Comparison of ENCODE assay signal across 11 mouse cellular contexts in the genomic region with DNA sequence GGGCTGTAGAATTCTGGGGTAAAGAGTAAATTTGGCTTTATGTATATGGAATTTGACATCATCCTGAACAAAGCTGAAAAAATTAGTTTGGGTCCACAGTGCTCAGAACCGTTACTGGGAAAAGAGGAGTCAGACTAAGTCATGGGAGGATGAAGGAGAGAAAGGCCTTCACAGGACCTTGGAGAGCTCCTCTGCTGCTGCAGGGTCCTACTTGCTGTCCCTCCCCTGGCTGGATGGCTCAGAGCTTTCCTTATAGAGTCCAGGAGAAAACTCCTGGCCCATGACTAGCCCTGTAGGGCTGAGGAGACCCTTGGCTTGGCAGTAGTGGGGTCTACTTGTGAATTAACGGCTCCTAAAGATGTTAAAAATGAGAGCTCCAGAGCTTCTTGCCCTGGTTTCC. TPM values are rescaled to one million over a fixed set of nuclear protein-coding genes. Genes with fewer than 3 reads are reported as not detected.
DNase-seq lines count a peak whose midpoint lies in the region; ATAC-seq and TF ChIP-seq lines count a peak whose summit lies in the region.
"Had no signal": no experiment of that assay in that cellular context is flagged by ENCODE, and none has a peak within 500 bp of the region (broad histone marks: within the 10 kb centered on the region; RNA-seq: fewer than 3 reads in every experiment).

No protein-coding gene starts in this region.

- H3K4me3 ChIP-seq in kidney, embryonic 15.5 days (replicated peaks): no peak overlapping the region
- no peak overlapping the region for H3K4me3 ChIP-seq in kidney, adult 2 months (ENCODE audit: insufficient read depth, low read depth, low read length)
- no peak overlapping the region for H3K4me3 ChIP-seq in MEL (ENCODE audit: control insufficient read depth in 1 of 2, insufficient read depth in 1 of 2, low read depth in 2 of 2, low read length in 2 of 2)
- no peak overlapping the region for H3K4me3 ChIP-seq in liver, embryonic 12.5 days
- H3K4me3 ChIP-seq: hindbrain, embryonic 13.5 days; liver, embryonic 13.5 days; neural tube, embryonic 12.5 days had no signal

- TF ChIP-seq EP300 in MEL (IDR thresholded peaks at IDR 0.05; ENCODE audit: low read depth in 1 of 2, low read length in 2 of 2): no peak

- H3K27ac ChIP-seq in kidney, embryonic 15.5 days: no peak overlapping the region
- no peak overlapping the region for H3K27ac ChIP-seq in kidney, adult 2 months (ENCODE audit: insufficient read depth, low read depth, low read length)
- H3K27ac ChIP-seq in MEL (ENCODE audit: control insufficient read depth, low read depth, low read length): no peak overlapping the region
- H3K27ac ChIP-seq in liver, embryonic 12.5 days: no peak overlapping the region
- H3K27ac ChIP-seq: hindbrain, embryonic 13.5 days; liver, embryonic 13.5 days; neural tube, embryonic 12.5 days had no signal

- peaks cover 4% of the 10 kb centered on the region; the same call in 1 of the 2 replicates for H3K4me1 ChIP-seq in kidney, embryonic 15.5 days
- no peaks in the 10 kb centered on the region for H3K4me1 ChIP-seq in kidney, adult 2 months (ENCODE audit: control insufficient read depth, insufficient read depth, low read length)
- peaks cover 0 to 9% of the 10 kb centered on the region in 2 experiments; a peak in 1 of 4 replicates for H3K4me1 ChIP-seq in MEL (ENCODE audit: control insufficient read depth in 1 of 2, insufficient read depth in 2 of 2, low read length in 2 of 2)
- no peaks in the 10 kb centered on the region for H3K4me1 ChIP-seq in liver, embryonic 12.5 days
- H3K4me1 ChIP-seq: liver, embryonic 13.5 days had no signal

- no peaks in the 10 kb centered on the region for H3K9me3 ChIP-seq in kidney, embryonic 15.5 days (replicated peaks)
- H3K9me3 ChIP-seq in MEL (replicated peaks; ENCODE audit: insufficient read depth, low read length): no peaks in the 10 kb centered on the region
- no peaks in the 10 kb centered on the region for H3K9me3 ChIP-seq in liver, embryonic 12.5 days (replicated peaks)
- H3K9me3 ChIP-seq: hindbrain, embryonic 13.5 days; liver, embryonic 13.5 days; neural tube, embryonic 12.5 days had no signal

- H3K36me3 ChIP-seq in kidney, embryonic 15.5 days: no peaks in the 10 kb centered on the region
- no peaks in the 10 kb centered on the region for H3K36me3 ChIP-seq in kidney, adult 2 months (ENCODE audit: control insufficient read depth, insufficient read depth, low read length)
- no peaks in the 10 kb centered on the region for H3K36me3 ChIP-seq in MEL (ENCODE audit: control insufficient read depth in 1 of 2, insufficient read depth in 2 of 2, low read length in 2 of 2)
- H3K36me3 ChIP-seq in liver, embryonic 12.5 days: no peaks in the 10 kb centered on the region
- H3K36me3 ChIP-seq: hindbrain, embryonic 13.5 days; liver, embryonic 13.5 days; neural tube, embryonic 12.5 days had no signal

- no peak for TF ChIP-seq POLR2A in kidney, adult 2 months (IDR thresholded peaks at IDR 0.05; ENCODE audit: low read depth, low read length)
- TF ChIP-seq POLR2A in MEL (IDR thresholded peaks at IDR 0.05; ENCODE audit: control insufficient read depth in 1 of 2, insufficient read depth in 1 of 2, low read depth in 1 of 2, low read length in 2 of 2, poor library complexity in 1 of 2): no peak

- TF ChIP-seq RAD21 in MEL (IDR thresholded peaks at IDR 0.05; ENCODE audit: low read depth, low read length): no peak

- intact Hi-C loops in gastrocnemius, postnatal 14 days (cut with DNase I; ENCODE audit: low total_unique reads): no loop called here

- peak; percentile 67; the same call in 1 of the 2 replicates for ATAC-seq in kidney, embryonic 15.5 days (replicated peaks; ENCODE audit: low FRiP score)
- ATAC-seq in megakaryocyte progenitor cell, adult 5-6 weeks (replicated peaks; ENCODE audit: poor library complexity): peak; percentile 44; the same call in 1 of the 2 replicates
- no peak for ATAC-seq in liver, embryonic 12.5 days

- no peak for TF ChIP-seq CTCF in kidney, adult 2 months (conservative IDR thresholded peaks at IDR 0.05; ENCODE audit: insufficient read depth, insufficient read length, low read depth, low read length)
- TF ChIP-seq CTCF in MEL (IDR thresholded peaks at IDR 0.05 in 2 of 3, conservative IDR thresholded peaks at IDR 0.05 in 1 of 3; ENCODE audit: control insufficient read depth in 1 of 3, insufficient read depth in 1 of 3, low read depth in 2 of 3, low read length in 3 of 3, poor library complexity in 1 of 3, severe bottlenecking in 1 of 3): no peak

- H3K27me3 ChIP-seq in kidney, embryonic 15.5 days: no peaks in the 10 kb centered on the region
- no peaks in the 10 kb centered on the region for H3K27me3 ChIP-seq in kidney, adult 2 months (replicated peaks; ENCODE audit: control insufficient read depth, insufficient read depth, low read length)
- H3K27me3 ChIP-seq in MEL (ENCODE audit: control insufficient read depth in 1 of 2, insufficient read depth in 2 of 2, low read length in 2 of 2): no peaks in the 10 kb centered on the region; a peak in 1 of 4 replicates
- H3K27me3 ChIP-seq in liver, embryonic 12.5 days (replicated peaks): peaks cover 11% of the 10 kb centered on the region; the same call in 1 of the 2 replicates

- no peak overlapping the region for H3K9ac ChIP-seq in kidney, embryonic 15.5 days
- no peak overlapping the region for H3K9ac ChIP-seq in MEL (ENCODE audit: control insufficient read depth, low read depth, low read length, poor library complexity, severe bottlenecking)
- H3K9ac ChIP-seq in liver, embryonic 12.5 days: no peak overlapping the region
- H3K9ac ChIP-seq: hindbrain, embryonic 13.5 days; liver, embryonic 13.5 days; neural tube, embryonic 12.5 days had no signal

- no peak overlapping the region for H3K4me2 ChIP-seq in kidney, embryonic 15.5 days
- H3K4me2 ChIP-seq in liver, embryonic 12.5 days: no peak overlapping the region
- H3K4me2 ChIP-seq: hindbrain, embryonic 13.5 days; liver, embryonic 13.5 days; neural tube, embryonic 12.5 days had no signal

- no peak for DNase-seq in kidney, adult 2 months
- DNase-seq in MEL (ENCODE audit: low read depth, low spot score): peak; percentile 62
- DNase-seq in embryo, embryonic 10.5 days (ENCODE audit: low spot score): peak; percentile 68
- no peak for DNase-seq in spleen, postnatal 14 days (ENCODE audit: low spot score in 2 of 2)
- DNase-seq in gastrocnemius, postnatal 14 days: no peak
- DNase-seq: liver, embryonic 13.5 days had no signal

- no peaks in the 10 kb centered on the region for H3K79me2 ChIP-seq in MEL (ENCODE audit: control insufficient read depth, insufficient read depth, low read length, poor library complexity)

- WGBS in kidney, embryonic 15.5 days: 38% methylated on average over 2 of the region's 2 CpGs
- WGBS in kidney, adult 2 months: 33% methylated on average over 2 of the region's 2 CpGs
- WGBS in liver, embryonic 12.5 days (ENCODE audit: insufficient replicate concordance): 30% methylated on average over 2 of the region's 2 CpGs

TF ChIP-seq in MEL, 35 proteins besides CTCF, POLR2A, EP300 and RAD21:
- TF ChIP-seq NRF1 (IDR thresholded peaks at IDR 0.05; ENCODE audit: insufficient read depth, low read depth, low read length, poor library complexity, severe bottlenecking) (no peak), NELFE (IDR thresholded peaks at IDR 0.05; ENCODE audit: low read depth, low read length) (no peak)

RNA-seq across cellular contexts. Expression of a gene that starts 8.0 kb away (rescaled TPM):
- polyA plus RNA-seq in kidney, embryonic 15.5 days (2015; fragmentation: Nextera tagmentation; extraction: Ambion mirVana): 0.21 and 0.36 TPM in 2 replicates
- not detected in 2 replicates for polyA plus RNA-seq in kidney, adult 2 months (2012; rRNA removed)
- total RNA-seq in MEL (2012; rRNA removed): not detected in 2 replicates
- not detected for polyA plus RNA-seq in MEL (2012; ENCODE audit: insufficient read depth in 1 of 2, insufficient read length in 2 of 2, low read depth in 1 of 2, low replicate concordance in 2 of 2, missing spikeins in 1 of 2)
- not detected in 2 replicates for total RNA-seq in megakaryocyte progenitor cell, adult 5-6 weeks (2015)
- not detected in 2 replicates for total RNA-seq in megakaryocyte progenitor cell, adult 5-6 weeks (2017)
- total RNA-seq in gastrocnemius, postnatal 14 days (2021): 1 to 10 TPM; 1.6 to 2.5 TPM
- not detected in 2 replicates for polyA plus RNA-seq in liver, embryonic 12.5 days (2016; fragmentation: Nextera tagmentation; extraction: Ambion mirVana)
- polyA plus RNA-seq: liver, embryonic 13.5 days had no signal

Comparison
In these comparisons a context has a peak if more than half of its experiments do, and no peak if none do; other contexts are left out.
1. DNase-seq: peak in MEL (single experiment) and embryo, embryonic 10.5 days (single experiment); none in kidney, adult 2 months (single experiment), spleen, postnatal 14 days (0 of 2) and gastrocnemius, postnatal 14 days (single experiment).